Mouse (Mus musculus) olfactory bulb, adult 2 months (tissue): ENCODE results near the gene Btk. TPM values are rescaled to one million over a fixed set of nuclear protein-coding genes. Genes with fewer than 3 reads are reported as not detected.

ENCODE experiments used
- H3K27ac ChIP-seq: fragments of 200-500 bp; 2 replicates; pipeline ENCODE4 v1.5.1; 2012; ENCODE audit warnings: low read depth, low read length; ENCODE audit not compliant: insufficient read depth
- H3K4me1 ChIP-seq: fragments of 200-500 bp; 2 replicates; pipeline ENCODE4 v1.6.1; 2012; ENCODE audit warnings: low read length; ENCODE audit not compliant: control insufficient read depth, insufficient read depth
- H3K4me3 ChIP-seq: fragments of 200-500 bp; 2 replicates; pipeline ENCODE4 v1.5.1; 2012; ENCODE audit warnings: mild to moderate bottlenecking, low read depth, low read length, moderate library complexity; ENCODE audit not compliant: insufficient read depth
- CTCF ChIP-seq: fragments of 200-500 bp; IDR thresholded peaks from 2 replicates; pipeline ENCODE4 v1.5.1; 2012; ENCODE audit warnings: low read depth, mild to moderate bottlenecking, low read length, moderate library complexity; ENCODE audit not compliant: insufficient read depth
- POLR2A ChIP-seq: fragments of 200-500 bp; IDR thresholded peaks from 2 replicates; pipeline ENCODE4 v1.6.1; 2012; ENCODE audit warnings: mild to moderate bottlenecking, low read depth, low read length, moderate library complexity; ENCODE audit not compliant: insufficient read depth
- WGBS: fragments of 180-500 bp; shearing (Covaris S2); methylation state at CpG from one replicate; pipeline ENCODE4 v1.1.7; 2018; 5-methylcytosine and 5-hydroxymethylcytosine counted together
- polyA plus RNA-seq: library from polyadenylated mRNA; stranded (reverse); fragments of >200 nt; gene quantifications from 2 replicates; pipeline ENCODE4 v1.2.4, GENCODE M21; 2012; ENCODE audit warnings: low replicate concordance; ENCODE audit not compliant: missing spikeins, insufficient read depth, insufficient read length

Gene Btk
- polyA plus RNA-seq, 1 experiment: not detected

DNA sequence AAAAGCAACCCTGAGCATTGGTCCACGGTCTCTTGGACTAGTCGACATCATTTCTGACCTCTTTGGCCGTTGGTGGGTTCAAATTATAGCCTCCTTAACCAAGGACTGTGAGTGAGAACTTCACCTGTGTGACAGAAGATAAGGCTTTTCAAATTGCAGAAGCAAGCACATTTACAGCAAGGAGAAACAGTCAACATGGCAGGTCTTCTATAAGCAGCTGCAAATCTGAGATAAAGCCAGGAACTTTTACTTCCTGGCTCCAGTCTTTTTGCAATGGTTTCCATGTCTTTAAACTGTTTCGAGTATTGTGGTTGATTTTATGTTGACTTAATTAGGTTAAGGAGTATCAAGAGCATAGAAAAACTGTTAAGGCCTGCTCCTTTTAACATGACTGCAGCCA lies 59.6 kb downstream of the Btk start:
- Histone ChIP-seq H3K27ac (no peak overlapping the region), H3K4me3 (no peak overlapping the region), H3K4me1 (no peaks in the 10 kb centered on the region)
- no peak for TF ChIP-seq POLR2A
- TF ChIP-seq CTCF: no peak
- 78% methylated on average over 4 of the region's 4 CpGs for WGBS

DNA sequence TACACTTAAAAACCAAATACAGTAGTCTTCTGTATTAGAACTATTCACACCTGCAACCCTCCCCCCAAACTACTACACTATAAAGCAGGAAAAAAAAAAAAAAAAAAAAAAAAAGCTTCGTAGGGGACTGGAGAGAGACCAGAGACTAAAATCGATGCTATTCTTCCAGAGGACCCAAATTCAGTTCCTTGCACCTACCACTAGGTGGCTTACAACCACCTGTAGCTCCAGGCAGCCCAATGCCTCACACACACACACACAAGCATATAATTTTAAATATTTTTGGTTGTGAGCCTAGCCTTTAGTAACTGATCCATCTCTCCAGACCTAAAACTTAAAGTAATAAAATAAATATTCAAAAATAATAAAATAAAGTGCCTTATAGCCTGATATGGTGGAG lies 73.9 kb downstream of the Btk start:
- Histone ChIP-seq H3K4me1 (no peaks in the 10 kb centered on the region), H3K4me3 (no peak overlapping the region), H3K27ac (no peak overlapping the region)
- TF ChIP-seq POLR2A: no peak
- no peak for TF ChIP-seq CTCF
- WGBS: 14% methylated on average over 2 of the region's 2 CpGs

DNA sequence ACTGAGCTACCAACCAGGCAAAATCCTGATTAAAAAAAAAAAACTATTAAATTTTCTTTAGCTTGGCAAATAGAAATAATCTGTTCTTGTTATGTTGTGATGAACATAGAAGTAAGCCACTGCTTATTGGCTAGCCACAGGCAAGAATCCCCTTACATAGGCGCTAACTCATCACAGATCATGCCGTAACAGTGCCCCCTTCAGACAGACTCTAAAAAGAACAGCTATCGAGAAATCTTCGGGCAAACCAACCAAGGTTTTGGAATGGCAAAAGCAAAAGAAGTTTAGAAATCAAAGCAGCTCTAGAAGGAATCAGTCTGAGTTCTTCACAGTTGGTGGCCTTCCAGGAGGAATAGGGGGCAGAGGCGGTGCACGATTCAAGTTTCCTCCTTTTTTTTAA lies 75.4 kb downstream of the Btk start:
- no peak overlapping the region for H3K4me3 ChIP-seq
- H3K4me1 ChIP-seq: no peaks in the 10 kb centered on the region
- no peak for TF ChIP-seq CTCF
- TF ChIP-seq POLR2A: no peak
- WGBS: 69% methylated on average over 6 of the region's 6 CpGs
- no peak overlapping the region for H3K27ac ChIP-seq

DNA sequence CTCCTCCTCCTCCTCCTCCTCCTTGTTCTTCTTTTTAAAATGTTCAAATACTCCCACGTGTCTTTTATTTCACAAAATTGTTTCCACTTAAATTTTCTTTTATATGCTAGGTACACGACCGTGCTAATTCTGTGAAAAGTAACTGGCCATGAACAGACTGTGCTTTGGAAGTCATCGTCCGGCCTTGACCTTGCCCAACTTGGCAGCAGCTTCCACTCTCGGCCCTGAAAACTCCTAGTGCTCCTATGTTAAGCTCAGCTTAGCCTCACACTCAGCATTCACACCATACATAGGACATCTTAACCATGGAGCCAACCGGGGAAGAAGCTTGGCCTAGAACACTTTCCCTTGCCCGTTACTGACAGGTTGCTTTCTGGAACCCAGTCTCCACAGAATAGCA lies 82.7 kb downstream of the Btk start:
- no peak for TF ChIP-seq CTCF
- no peak for TF ChIP-seq POLR2A
- H3K4me3 ChIP-seq: no peak overlapping the region
- no peaks in the 10 kb centered on the region for H3K4me1 ChIP-seq
- 79% methylated on average over 8 of the region's 8 CpGs for WGBS
- no peak overlapping the region for H3K27ac ChIP-seq

Other genes with a start within 250 kb of the Btk start
- gene Drp2, start 179.0 kb downstream of the Btk start, polyA plus RNA-seq: 327 TPM in 1 of 2 replicates, not detected in the other
- not detected in 2 replicates for gene Taf7l, start 107.1 kb downstream of the Btk start, polyA plus RNA-seq
- gene Timm8a1, start 41.7 kb downstream of the Btk start, polyA plus RNA-seq: not detected in 2 replicates
- gene Rpl36a, start 2.1 kb upstream of the Btk start, polyA plus RNA-seq: not detected in 2 replicates
- not detected in 2 replicates for gene Gla, start 17.6 kb upstream of the Btk start, polyA plus RNA-seq
- gene Hnrnph2, start 17.6 kb upstream of the Btk start, polyA plus RNA-seq: not detected in 2 replicates
- gene Armcx4, start 102.9 kb upstream of the Btk start, polyA plus RNA-seq: not detected in 2 replicates
- gene Armcx1, start 134.4 kb upstream of the Btk start, polyA plus RNA-seq: not detected in 2 replicates
- not detected in 2 replicates for gene Armcx6, start 167.8 kb upstream of the Btk start, polyA plus RNA-seq
- gene Armcx3, start 173.0 kb upstream of the Btk start, polyA plus RNA-seq: not detected in 2 replicates
- gene Armcx2, start 225.7 kb upstream of the Btk start, polyA plus RNA-seq: not detected in 2 replicates